Mouse (Mus musculus) C2C12 (cell line): Measurements from ENCODE around the gene Ccr7. TPM values are rescaled to one million over a fixed set of nuclear protein-coding genes. Genes with fewer than 3 reads are reported as not detected.

Experiments used
- H3K27me3 ChIP-seq: one replicate; pipeline ENCODE4 v1.6.1; 2011; ENCODE audit not compliant: control insufficient read depth, insufficient read depth, insufficient read length
- H3K36me3 ChIP-seq: one replicate; pipeline ENCODE4 v1.6.1; 2011; ENCODE audit not compliant: control insufficient read depth, insufficient read depth
- H3K4me3 ChIP-seq: one replicate; pipeline ENCODE4 v1.5.1; 2011; ENCODE audit warnings: mild to moderate bottlenecking, control low read depth; ENCODE audit not compliant: poor library complexity, insufficient read depth, severe bottlenecking
- H3K79me2 ChIP-seq: one replicate; pipeline ENCODE4 v1.6.1; 2011; ENCODE audit not compliant: control insufficient read depth, insufficient read depth
- H3K79me3 ChIP-seq: one replicate; pipeline ENCODE4 v1.6.1; 2011; ENCODE audit warnings: low read depth, control low read depth
- H3ac ChIP-seq: one replicate; pipeline ENCODE3; 2011; ENCODE audit warnings: low read depth; ENCODE audit not compliant: control insufficient read depth, insufficient read length
- CEBPB ChIP-seq: IDR thresholded peaks from one replicate; pipeline ENCODE4 v1.6.1; 2011; ENCODE audit warnings: low read depth, mild to moderate bottlenecking, control low read depth, moderate library complexity
- CTCF ChIP-seq: IDR thresholded peaks from one replicate; pipeline ENCODE4 v1.5.1; 2011; ENCODE audit not compliant: control insufficient read depth, insufficient read depth, insufficient read length
- FOSL1 ChIP-seq: IDR thresholded peaks from one replicate; pipeline ENCODE4 v1.8.0; 2011; ENCODE audit warnings: mild to moderate bottlenecking, low read length; ENCODE audit not compliant: poor library complexity, insufficient read depth, severe bottlenecking
- MAX ChIP-seq: IDR thresholded peaks from one replicate; pipeline ENCODE4 v1.6.1; 2011; ENCODE audit warnings: mild to moderate bottlenecking, control low read depth
- MYOD1 ChIP-seq: IDR thresholded peaks from one replicate; pipeline ENCODE4 v1.6.1; 2011; ENCODE audit warnings: low read depth; ENCODE audit not compliant: control insufficient read depth, insufficient read length
- MYOG ChIP-seq: IDR thresholded peaks from one replicate; pipeline ENCODE4 v1.6.1; 2011; ENCODE audit not compliant: control insufficient read depth, insufficient read length; ENCODE audit errors: extremely low read depth
- USF1 ChIP-seq: IDR thresholded peaks from one replicate; pipeline ENCODE4 v1.6.1; 2011; ENCODE audit warnings: low read depth, mild to moderate bottlenecking, control low read depth, moderate library complexity
- polyA plus RNA-seq: library from polyadenylated mRNA; unstranded; fragments of >200 nt; fragmentation: generic; extraction: Trizol; gene quantifications from one replicate; pipeline ENCODE4 v1.2.1, GENCODE M21; 2012; ENCODE audit warnings: missing spikeins

The Ccr7 gene
- polyA plus RNA-seq, 1 experiment, result 0.02 TPM

- Histone ChIP-seq H3K4me3 (no peak overlapping the region), H3K79me2 (no peaks in the 10 kb centered on the region)
- TF ChIP-seq CEBPB (no peak), USF1 (no peak), MYOD1 (no peak), MYOG (no peak), MAX (no peak), CTCF (no peak), FOSL1 (no peak)
Measured at GRCm38 (mm10) chr11:99120524-99121217, 34.2 kb downstream of the Ccr7 start.

DNA sequence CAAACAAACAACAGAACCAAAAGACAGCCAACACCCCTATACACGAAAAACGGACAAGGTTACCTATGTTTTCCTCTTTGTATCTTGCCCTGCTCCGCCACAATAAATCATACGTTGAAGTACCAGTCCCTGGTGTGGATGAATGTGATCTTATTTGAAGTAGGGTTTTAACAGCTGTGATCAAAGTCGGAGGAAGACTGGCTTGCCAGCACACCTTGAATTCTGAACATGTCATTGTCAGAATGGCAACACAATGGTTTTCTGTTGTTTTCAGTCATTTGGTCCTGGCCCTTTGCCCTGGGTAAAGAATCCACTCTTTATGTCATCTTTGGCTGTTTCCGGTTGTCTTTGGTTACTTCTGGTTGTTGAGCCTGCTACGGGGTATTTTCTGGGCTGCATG is 35.9 kb downstream of the Ccr7 start:
- Histone ChIP-seq H3K79me2 (no peaks in the 10 kb centered on the region), H3K36me3 (no peaks in the 10 kb centered on the region), H3K79me3 (no peaks in the 10 kb centered on the region), H3K4me3 (no peak overlapping the region), H3ac (no peak overlapping the region), H3K27me3 (no peaks in the 10 kb centered on the region)
- no peak for TF ChIP-seq MYOD1
- TF ChIP-seq CEBPB, result no peak
- TF ChIP-seq CTCF, result no peak
- TF ChIP-seq USF1, result no peak
- TF ChIP-seq MYOG, result no peak
- TF ChIP-seq FOSL1, result no peak
- TF ChIP-seq MAX, result no peak

More at GRCm38 (mm10) chr11:99120524-99121217, 34.2 kb downstream of the Ccr7 start:
- no peaks in the 10 kb centered on the region for H3K36me3 ChIP-seq
- H3ac ChIP-seq, result no peak overlapping the region
- H3K79me3 ChIP-seq, result no peaks in the 10 kb centered on the region
- H3K27me3 ChIP-seq, result no peaks in the 10 kb centered on the region

DNA sequence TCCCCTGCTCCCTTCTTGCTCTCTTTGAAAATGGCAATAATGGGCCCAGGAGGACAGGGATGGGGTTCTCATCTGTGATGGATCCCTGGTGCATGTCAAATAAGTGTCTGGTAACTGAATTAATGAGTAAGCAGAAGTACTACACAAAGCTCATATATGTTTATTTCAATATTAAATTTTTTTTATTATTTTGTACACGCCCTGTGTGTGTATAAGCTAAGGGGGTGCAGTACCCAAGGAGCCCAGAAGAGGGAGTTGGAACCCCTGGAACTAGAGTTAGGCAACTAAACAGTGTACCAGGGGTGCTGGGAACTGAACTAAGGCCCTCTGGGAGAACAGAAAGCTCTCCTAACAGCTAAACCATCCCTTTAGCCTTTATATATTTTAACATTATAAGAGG is 36.5 kb downstream of the Ccr7 start:
- Histone ChIP-seq H3K4me3 (no peak overlapping the region), H3K36me3 (no peaks in the 10 kb centered on the region), H3ac (no peak overlapping the region), H3K79me2 (no peaks in the 10 kb centered on the region), H3K79me3 (no peaks in the 10 kb centered on the region), H3K27me3 (no peaks in the 10 kb centered on the region)
- TF ChIP-seq CEBPB, result no peak
- TF ChIP-seq USF1, result no peak
- no peak for TF ChIP-seq MAX
- no peak for TF ChIP-seq MYOD1
- TF ChIP-seq MYOG, result no peak
- TF ChIP-seq CTCF, result no peak
- TF ChIP-seq FOSL1, result no peak

GRCm38 (mm10) chr11:99117907-99118306 is 37.0 kb downstream of the Ccr7 start:
- H3K79me3 ChIP-seq, result no peaks in the 10 kb centered on the region
- H3K36me3 ChIP-seq, result no peaks in the 10 kb centered on the region
- no peak overlapping the region for H3K4me3 ChIP-seq
- H3ac ChIP-seq, result no peak overlapping the region
- H3K27me3 ChIP-seq, result no peaks in the 10 kb centered on the region
- no peaks in the 10 kb centered on the region for H3K79me2 ChIP-seq
- TF ChIP-seq CTCF (no peak), MYOD1 (no peak), CEBPB (no peak), FOSL1 (no peak), USF1 (no peak), MAX (no peak), MYOG (no peak)

DNA sequence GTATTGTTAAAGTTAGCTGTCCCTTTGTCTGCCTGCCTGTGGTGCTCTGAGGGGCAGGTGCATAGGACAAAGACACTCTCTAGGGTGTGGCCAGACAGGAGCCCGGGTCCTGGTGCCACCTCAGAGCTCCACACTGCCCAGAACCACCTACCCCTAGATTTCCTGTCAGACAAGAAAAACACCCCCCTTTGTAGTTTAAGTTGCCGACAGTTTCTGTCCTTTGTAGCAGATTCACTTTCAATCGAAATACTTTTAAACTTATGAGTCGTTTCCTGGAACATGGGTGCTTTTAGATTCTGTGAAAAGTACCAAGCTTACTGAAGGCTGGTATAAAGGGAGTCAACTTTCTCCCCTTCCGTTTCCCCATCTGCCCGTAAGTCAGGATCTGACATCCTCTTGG is 38.9 kb downstream of the Ccr7 start:
- no peak overlapping the region for H3ac ChIP-seq
- TF ChIP-seq MYOG, result no peak
- TF ChIP-seq MYOD1, result no peak
- no peak for TF ChIP-seq FOSL1
- no peak for TF ChIP-seq CEBPB
- no peak for TF ChIP-seq MAX
- TF ChIP-seq CTCF, result no peak
- TF ChIP-seq USF1, result no peak
- no peaks in the 10 kb centered on the region for H3K27me3 ChIP-seq
- no peaks in the 10 kb centered on the region for H3K79me3 ChIP-seq
- H3K36me3 ChIP-seq, result no peaks in the 10 kb centered on the region
- H3K4me3 ChIP-seq, result no peak overlapping the region
- H3K79me2 ChIP-seq, result no peaks in the 10 kb centered on the region

DNA sequence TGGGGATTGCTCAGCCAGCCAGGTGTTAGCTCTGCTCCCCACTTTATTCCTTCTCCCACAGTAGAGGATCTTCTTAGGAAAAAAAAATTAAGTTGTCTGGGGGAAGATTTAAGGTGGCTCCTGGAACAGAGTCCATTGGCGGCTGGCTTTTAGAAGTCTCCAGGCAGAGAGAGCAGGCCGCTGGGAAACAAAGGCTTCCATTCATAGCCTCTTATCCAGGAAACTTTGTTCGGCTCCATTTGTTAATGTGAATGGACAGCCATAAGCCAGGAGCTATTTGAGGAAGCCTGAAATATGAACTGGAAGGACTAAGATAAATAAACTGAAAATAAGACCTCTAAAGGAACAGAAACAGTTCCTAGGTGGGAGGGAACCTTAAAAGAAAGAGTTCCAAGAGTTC is 41.8 kb downstream of the Ccr7 start:
- TF ChIP-seq MAX (no peak), FOSL1 (no peak), CTCF (no peak), MYOD1 (no peak), USF1 (no peak), CEBPB (no peak), MYOG (no peak)
- H3K4me3 ChIP-seq, result no peak overlapping the region
- no peaks in the 10 kb centered on the region for H3K79me3 ChIP-seq
- H3K36me3 ChIP-seq, result no peaks in the 10 kb centered on the region
- no peak overlapping the region for H3ac ChIP-seq
- H3K79me2 ChIP-seq, result no peaks in the 10 kb centered on the region
- H3K27me3 ChIP-seq, result no peaks in the 10 kb centered on the region
